Mouse (Mus musculus) liver, adult 2 months (tissue): ENCODE measurements at regions not wholly inside any gene's neighbourhood (a gene's known extent, or its start where the extent isn't known, plus 50 kb on each side); places are given as distances from the start of the nearest gene placed in this dataset.

Experiments
- CTCF ChIP-seq: fragments of 200-500 bp; IDR thresholded peaks from 2 replicates; pipeline ENCODE4 v1.5.1; 2011; ENCODE audit warnings: low read depth, low read length, control low read depth
- POLR2A ChIP-seq: fragments of 200-500 bp; IDR thresholded peaks from 2 replicates; pipeline ENCODE4 v1.6.1; 2011; ENCODE audit warnings: low read length, control low read depth; ENCODE audit not compliant: insufficient read depth; ENCODE audit errors: extremely low read depth

- TF ChIP-seq POLR2A (no peak), CTCF (no peak)
These were observed 98.4 kb upstream of the Plxna2 start for GRCm38 (mm10) chr1:194519509-194520220.
